Comparison of ENCODE assay signal across 9 mouse cellular contexts in genomic region chr11:49249811-49250421, GRCm38 (mm10). TPM values are rescaled to one million over a fixed set of nuclear protein-coding genes. Genes with fewer than 3 reads are reported as not detected.
A peak's percentile ranks its signal among the peaks of the same experiment; 100 is the strongest.
DNase-seq lines count a peak whose midpoint lies in the region; ATAC-seq and TF ChIP-seq lines count a peak whose summit lies in the region.
"Had no signal": no experiment of that assay in that cellular context is flagged by ENCODE, and none has a peak within 500 bp of the region (broad histone marks: within the 10 kb centered on the region; RNA-seq: fewer than 3 reads in every experiment).

No protein-coding gene starts in this region.

- TF ChIP-seq EP300 in heart, postnatal 0 days (IDR thresholded peaks at IDR 0.05; ENCODE audit: low read depth): no peak

- no peaks in the 10 kb centered on the region for H3K9me3 ChIP-seq in heart, postnatal 0 days (replicated peaks; ENCODE audit: control insufficient read depth, low read length)
- H3K9me3 ChIP-seq in limb, embryonic 14.5 days (ENCODE audit: control insufficient read depth, low read length): no peaks in the 10 kb centered on the region

- DNase-seq in CD4-positive helper T cell, adult 2 months (ENCODE audit: low read depth, low spot score): peak; percentile 86
- DNase-seq in Patski (ENCODE audit: low read depth, low spot score): no peak
- DNase-seq in heart, postnatal 0 days (ENCODE audit: low spot score): no peak
- no peak for DNase-seq in limb, embryonic 14.5 days (ENCODE audit: low spot score)
- DNase-seq in cerebellum, postnatal 36 days: no peak
- no peak for DNase-seq in layer of hippocampus, adult 18-20 months (ENCODE audit: low spot score in 2 of 2)
- DNase-seq in cerebellum, postnatal 4 days (ENCODE audit: low spot score in 2 of 2): no peak

- 25% methylated on average over 10 of the region's 10 CpGs for WGBS in heart, postnatal 0 days
- WGBS in limb, embryonic 14.5 days: 14% methylated on average over 10 of the region's 10 CpGs

- peaks cover 30% of the 10 kb centered on the region for H3K36me3 ChIP-seq in heart, postnatal 0 days (replicated peaks; ENCODE audit: control insufficient read depth, insufficient read depth, low read length)
- peaks cover 25% of the 10 kb centered on the region for H3K36me3 ChIP-seq in limb, embryonic 14.5 days (ENCODE audit: control insufficient read depth, insufficient read depth, low read length)
- H3K36me3 ChIP-seq in myocyte (ENCODE audit: control insufficient read depth, insufficient read depth): no peaks in the 10 kb centered on the region

- peak overlapping the region; percentile 81 for H3K4me3 ChIP-seq in heart, postnatal 0 days (ENCODE audit: low read depth, low read length)
- peak overlapping the region; percentile 76 for H3K4me3 ChIP-seq in limb, embryonic 14.5 days (replicated peaks; ENCODE audit: low read length)
- peak overlapping the region; percentile 55 for H3K4me3 ChIP-seq in myocyte

- CTCF ChIA-PET in Patski (lab: Charles Lee): no interaction called here

- peak overlapping the region; percentile 29 for H3ac ChIP-seq in myocyte (ENCODE audit: control insufficient read depth, insufficient read length)

- H3K27me3 ChIP-seq in Patski (no peaks in the 10 kb centered on the region), myocyte (ENCODE audit: control insufficient read depth, insufficient read depth, insufficient read length) (no peaks in the 10 kb centered on the region)
- no peaks in the 10 kb centered on the region for H3K27me3 ChIP-seq in heart, postnatal 0 days (ENCODE audit: control insufficient read depth, insufficient read depth, low read length)
- H3K27me3 ChIP-seq in limb, embryonic 14.5 days (ENCODE audit: control insufficient read depth, insufficient read depth, low read length): no peaks in the 10 kb centered on the region

- H3K4me2 ChIP-seq in heart, postnatal 0 days (ENCODE audit: low read depth, low read length): peak overlapping the region; percentile 83
- peak overlapping the region; percentile 74 for H3K4me2 ChIP-seq in limb, embryonic 14.5 days (replicated peaks; ENCODE audit: low read depth, low read length, severe bottlenecking)
- peak overlapping the region; percentile 83 for H3K4me2 ChIP-seq in myocyte (ENCODE audit: low read depth)

- POLR2A ChIA-PET in Patski (lab: Charles Lee): no interaction called here

- TF ChIP-seq POLR2A in limb, embryonic 14.5 days (IDR thresholded peaks at IDR 0.05; ENCODE audit: borderline replicate concordance, extremely low read depth, insufficient read depth, insufficient read length): no peak
- TF ChIP-seq POLR2A in myocyte (IDR thresholded peaks at IDR 0.05; ENCODE audit: insufficient read length, low read depth): no peak

- peak overlapping the region; percentile 90 for H3K9ac ChIP-seq in heart, postnatal 0 days (replicated peaks; ENCODE audit: low read depth, low read length)
- peak overlapping the region; percentile 95 for H3K9ac ChIP-seq in limb, embryonic 14.5 days (ENCODE audit: low read depth, low read length, severe bottlenecking)

- H3K4me1 ChIP-seq in heart, postnatal 0 days (ENCODE audit: control insufficient read depth, insufficient read depth): peaks cover 65% of the 10 kb centered on the region
- H3K4me1 ChIP-seq in limb, embryonic 14.5 days (ENCODE audit: control insufficient read depth, insufficient read depth, low read length): peaks cover 31% of the 10 kb centered on the region

- peaks cover 24% of the 10 kb centered on the region for H3K79me2 ChIP-seq in myocyte (ENCODE audit: control insufficient read depth, insufficient read depth)

- TF ChIP-seq CTCF in Patski (IDR thresholded peaks at IDR 0.05): no peak
- no peak for TF ChIP-seq CTCF in heart, postnatal 0 days (IDR thresholded peaks at IDR 0.05; ENCODE audit: low read depth)

- in situ Hi-C loops in Patski (cut with MboI; ENCODE audit: low pct_unique_long_range_greater_than_20kb): loop anchor here (5.0 kb wide), 2 partner anchors 378 to 448 kb away; partner anchors contain the start of genes Irgm1 and Rack1

- peak overlapping the region; percentile 97 for H3K27ac ChIP-seq in heart, postnatal 0 days (ENCODE audit: low read depth)
- peak overlapping the region; percentile 95 for H3K27ac ChIP-seq in limb, embryonic 14.5 days (replicated peaks; ENCODE audit: low read depth, low read length)

- peak; percentile 12 for ATAC-seq in Patski
- ATAC-seq in heart, postnatal 0 days (ENCODE audit: insufficient read depth, low read depth): no peak
- no peak for ATAC-seq in limb, embryonic 14.5 days (ENCODE audit: low FRiP score, low read depth)

TF ChIP-seq in myocyte, 11 proteins besides CTCF, POLR2A, EP300 and RAD21:
- TF ChIP-seq USF1 (IDR thresholded peaks at IDR 0.05; ENCODE audit: low read depth) (no peak), CEBPB (IDR thresholded peaks at IDR 0.05; ENCODE audit: insufficient read depth, poor library complexity, severe bottlenecking) (no peak), REST (IDR thresholded peaks at IDR 0.05; ENCODE audit: insufficient read depth, insufficient read length) (no peak), E2F4 (IDR thresholded peaks at IDR 0.05; ENCODE audit: insufficient read depth) (no peak), SRF (IDR thresholded peaks at IDR 0.05; ENCODE audit: control insufficient read depth, insufficient read length, low read depth) (no peak), TCF12 (IDR thresholded peaks at IDR 0.05; ENCODE audit: insufficient read depth, poor library complexity, severe bottlenecking) (no peak), MYOG (IDR thresholded peaks at IDR 0.05; ENCODE audit: control insufficient read depth in 1 of 3, insufficient read depth in 1 of 3, insufficient read length in 2 of 3, low read depth in 2 of 3) (no peak), MYOD1 (IDR thresholded peaks at IDR 0.05; ENCODE audit: control insufficient read depth in 1 of 3, insufficient read length in 2 of 3, low read depth in 2 of 3) (no peak), POLR2AphosphoS2 (IDR thresholded peaks at IDR 0.05; ENCODE audit: insufficient read length, low read depth) (no peak), MAX (IDR thresholded peaks at IDR 0.05; ENCODE audit: low read depth) (no peak), TCF3 (IDR thresholded peaks at IDR 0.05; ENCODE audit: insufficient read length, low read depth) (no peak)

RNA-seq across cellular contexts. Expression of gene Mgat1, which starts 5.9 kb away (rescaled TPM):
- polyA plus RNA-seq in Patski (2021) (81.9 TPM), myocyte (2012; fragmentation: generic; extraction: Trizol) (45.8 TPM)
- total RNA-seq in heart, postnatal 0 days (2014; rRNA removed; ENCODE audit: low replicate concordance): 115 and 163 TPM in 2 replicates
- polyA plus RNA-seq in heart, postnatal 0 days (2015; fragmentation: Nextera tagmentation; extraction: Ambion mirVana): 42.3 and 45.7 TPM in 2 replicates
- 83.7 and 117 TPM in 2 replicates for polyA plus RNA-seq in limb, embryonic 14.5 days (2012; rRNA removed)
- polyA plus RNA-seq in limb, embryonic 14.5 days (2014; fragmentation: Nextera tagmentation; extraction: Ambion mirVana): 64.7 and 68.0 TPM in 2 replicates
- total RNA-seq in layer of hippocampus, adult 18-20 months (2021): 10 to 100 TPM; 56.0 to 60.7 TPM

RNA-seq across cellular contexts. Expression of gene Olfr1393, which starts 28.2 kb away (rescaled TPM):
- polyA plus RNA-seq in Patski (2021) (0.04 TPM), myocyte (2012; fragmentation: generic; extraction: Trizol) (not detected)
- total RNA-seq in heart, postnatal 0 days (2014; rRNA removed; ENCODE audit: low replicate concordance): not detected in 2 replicates
- 0.19 and 0.30 TPM in 2 replicates for polyA plus RNA-seq in heart, postnatal 0 days (2015; fragmentation: Nextera tagmentation; extraction: Ambion mirVana)
- 0.09 and 0.26 TPM in 2 replicates for polyA plus RNA-seq in limb, embryonic 14.5 days (2012; rRNA removed)
- polyA plus RNA-seq in limb, embryonic 14.5 days (2014; fragmentation: Nextera tagmentation; extraction: Ambion mirVana): not detected in 2 replicates
- not detected for total RNA-seq in layer of hippocampus, adult 18-20 months (2021)

RNA-seq across cellular contexts. Expression of gene Olfr1392, which starts 35.2 kb away (rescaled TPM):
- polyA plus RNA-seq in Patski (2021) (0.14 TPM), myocyte (2012; fragmentation: generic; extraction: Trizol) (not detected)
- total RNA-seq in heart, postnatal 0 days (2014; rRNA removed; ENCODE audit: low replicate concordance): not detected in 2 replicates
- not detected in 2 replicates for polyA plus RNA-seq in heart, postnatal 0 days (2015; fragmentation: Nextera tagmentation; extraction: Ambion mirVana)
- 0.15 and 0.18 TPM in 2 replicates for polyA plus RNA-seq in limb, embryonic 14.5 days (2012; rRNA removed)
- polyA plus RNA-seq in limb, embryonic 14.5 days (2014; fragmentation: Nextera tagmentation; extraction: Ambion mirVana): 0.06 TPM in 1 of 2 replicates, not detected in the other
- under 1 TPM in 1 of 2 experiments, not detected in 1; 0.10 TPM for total RNA-seq in layer of hippocampus, adult 18-20 months (2021)
- total RNA-seq: heart, adult 18-20 months had no signal

RNA-seq across cellular contexts. Expression of gene Zfp62, which starts 46.8 kb away (rescaled TPM):
- polyA plus RNA-seq in Patski (2021) (31.9 TPM), myocyte (2012; fragmentation: generic; extraction: Trizol) (5.6 TPM)
- 7.4 and 22.9 TPM in 2 replicates for total RNA-seq in heart, postnatal 0 days (2014; rRNA removed; ENCODE audit: low replicate concordance)
- 19.0 and 20.4 TPM in 2 replicates for polyA plus RNA-seq in heart, postnatal 0 days (2015; fragmentation: Nextera tagmentation; extraction: Ambion mirVana)
- polyA plus RNA-seq in limb, embryonic 14.5 days (2012; rRNA removed): 14.9 and 22.1 TPM in 2 replicates
- 38.0 and 43.1 TPM in 2 replicates for polyA plus RNA-seq in limb, embryonic 14.5 days (2014; fragmentation: Nextera tagmentation; extraction: Ambion mirVana)
- total RNA-seq in layer of hippocampus, adult 18-20 months (2021): 10 to 100 TPM; 48.6 to 49.6 TPM

RNA-seq across cellular contexts. Expression of gene Olfr10, which starts 54.6 kb away (rescaled TPM):
- polyA plus RNA-seq in Patski (2021) (0.08 TPM), myocyte (2012; fragmentation: generic; extraction: Trizol) (not detected)
- total RNA-seq in heart, postnatal 0 days (2014; rRNA removed; ENCODE audit: low replicate concordance): not detected in 2 replicates
- not detected in 2 replicates for polyA plus RNA-seq in heart, postnatal 0 days (2015; fragmentation: Nextera tagmentation; extraction: Ambion mirVana)
- polyA plus RNA-seq in limb, embryonic 14.5 days (2012; rRNA removed): not detected in 2 replicates
- polyA plus RNA-seq in limb, embryonic 14.5 days (2014; fragmentation: Nextera tagmentation; extraction: Ambion mirVana): not detected in 2 replicates
- not detected for total RNA-seq in layer of hippocampus, adult 18-20 months (2021)
- total RNA-seq: heart, adult 18-20 months had no signal
